Mouse (Mus musculus) forebrain, embryonic 15.5 days (tissue): ENCODE data around the gene Tmem236. TPM values are rescaled to one million over a fixed set of nuclear protein-coding genes. Genes with fewer than 3 reads are reported as not detected.

Experiments
- ATAC-seq: fragments of 200-750 bp; cut with Nextera tagmentation; replicated peaks from 2 replicates; pipeline ENCODE4 v1.8.0; 2017; ENCODE audit warnings: mild to moderate bottlenecking, moderate TSS enrichment, moderate library complexity
- H3K27ac ChIP-seq: fragments of 300-500 bp; sonication (generic); replicated peaks from 2 replicates; pipeline ENCODE4 v1.5.1; 2015; ENCODE audit warnings: mild to moderate bottlenecking, inconsistent platforms
- H3K27me3 ChIP-seq: fragments of 300-500 bp; sonication (generic); 2 replicates; pipeline ENCODE4 v1.6.1; 2015; ENCODE audit warnings: inconsistent platforms
- H3K36me3 ChIP-seq: fragments of 300-500 bp; sonication (generic); 2 replicates; pipeline ENCODE4 v1.6.1; 2015; ENCODE audit warnings: mild to moderate bottlenecking, inconsistent platforms
- H3K4me1 ChIP-seq: fragments of 300-500 bp; sonication (generic); 2 replicates; pipeline ENCODE4 v1.6.1; 2015; ENCODE audit warnings: inconsistent platforms
- H3K4me2 ChIP-seq: fragments of 300-500 bp; sonication (generic); replicated peaks from 2 replicates; pipeline ENCODE4 v1.6.1; 2015; ENCODE audit warnings: mild to moderate bottlenecking, inconsistent platforms
- H3K4me3 ChIP-seq: fragments of 300-500 bp; sonication (generic); 2 replicates; pipeline ENCODE4 v1.5.1; 2015; ENCODE audit warnings: mild to moderate bottlenecking, inconsistent platforms
- H3K9ac ChIP-seq: fragments of 300-500 bp; sonication (generic); replicated peaks from 2 replicates; pipeline ENCODE4 v1.6.1; 2015; ENCODE audit warnings: mild to moderate bottlenecking, inconsistent platforms
- H3K9me3 ChIP-seq: fragments of 300-500 bp; sonication (generic); 2 replicates; pipeline ENCODE4 v1.6.1; 2016; ENCODE audit warnings: inconsistent platforms
- WGBS: fragments of 180-500 bp; shearing (Covaris S2); methylation state at CpG from one replicate; pipeline ENCODE4 v1.1.7; 2015; ENCODE audit warnings: mixed read lengths; 5-methylcytosine and 5-hydroxymethylcytosine counted together
- polyA plus RNA-seq: library from polyadenylated mRNA; unstranded; fragments of >200 nt; fragmentation: Nextera tagmentation; extraction: Ambion mirVana; gene quantifications from 2 replicates; pipeline ENCODE4 v1.2.1, GENCODE M21; 2015

Gene Tmem236
- polyA plus RNA-seq, 1 experiment from 2014 or later = 0.11 TPM

DNA sequence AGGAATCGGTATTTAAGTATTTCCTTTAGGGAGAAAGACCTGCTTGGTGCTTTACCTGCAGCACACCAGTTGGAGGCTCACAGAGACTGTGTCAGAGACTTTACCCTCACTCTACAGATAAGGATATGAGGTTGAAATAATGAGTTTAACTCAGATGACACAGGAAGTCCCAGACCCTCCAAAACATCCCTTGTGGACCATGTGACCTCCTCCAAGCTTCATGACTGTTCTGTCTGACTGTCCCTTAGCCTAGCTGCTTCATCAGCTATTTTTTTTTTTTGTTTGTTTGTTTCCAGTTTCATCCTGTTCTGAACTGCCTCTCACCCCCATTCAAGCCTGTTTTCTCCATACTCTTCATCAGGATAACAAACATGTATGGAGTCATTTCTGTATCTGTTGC lies 58.6 kb downstream of the Tmem236 start:
- no peak for ATAC-seq
- Histone ChIP-seq H3K4me1 (no peaks in the 10 kb centered on the region), H3K4me2 (no peak overlapping the region), H3K9me3 (no peaks in the 10 kb centered on the region), H3K27me3 (no peaks in the 10 kb centered on the region), H3K9ac (no peak overlapping the region), H3K27ac (no peak overlapping the region), H3K4me3 (no peak overlapping the region), H3K36me3 (no peaks in the 10 kb centered on the region)
- 95% methylated on average over 1 of the region's 1 CpGs for WGBS

DNA sequence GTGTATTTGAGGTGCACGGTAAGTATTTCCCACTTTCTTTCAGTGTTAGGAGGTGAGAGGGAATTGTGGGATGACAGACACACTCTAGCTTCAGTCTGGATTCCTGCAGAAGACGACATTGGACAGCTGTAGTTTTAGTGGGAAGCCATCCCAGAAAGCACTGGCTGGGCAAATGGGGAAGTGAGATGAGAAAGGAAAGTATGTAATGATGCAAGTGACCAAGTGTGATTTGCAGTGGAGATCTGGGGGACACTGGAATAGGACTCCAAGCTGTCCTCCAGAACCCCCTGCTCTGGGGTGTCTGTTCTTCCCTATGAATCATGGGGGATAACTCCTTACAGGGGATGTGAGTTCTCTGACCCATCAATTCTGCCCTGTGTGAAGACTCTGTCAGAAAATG lies 59.7 kb downstream of the Tmem236 start:
- no peaks in the 10 kb centered on the region for H3K27me3 ChIP-seq
- H3K4me3 ChIP-seq = no peak overlapping the region
- H3K4me1 ChIP-seq = no peaks in the 10 kb centered on the region
- no peaks in the 10 kb centered on the region for H3K36me3 ChIP-seq
- no peak overlapping the region for H3K9ac ChIP-seq
- no peak overlapping the region for H3K27ac ChIP-seq
- WGBS = 84% methylated on average over 2 of the region's 2 CpGs
- ATAC-seq = no peak
- no peaks in the 10 kb centered on the region for H3K9me3 ChIP-seq
- no peak overlapping the region for H3K4me2 ChIP-seq

DNA sequence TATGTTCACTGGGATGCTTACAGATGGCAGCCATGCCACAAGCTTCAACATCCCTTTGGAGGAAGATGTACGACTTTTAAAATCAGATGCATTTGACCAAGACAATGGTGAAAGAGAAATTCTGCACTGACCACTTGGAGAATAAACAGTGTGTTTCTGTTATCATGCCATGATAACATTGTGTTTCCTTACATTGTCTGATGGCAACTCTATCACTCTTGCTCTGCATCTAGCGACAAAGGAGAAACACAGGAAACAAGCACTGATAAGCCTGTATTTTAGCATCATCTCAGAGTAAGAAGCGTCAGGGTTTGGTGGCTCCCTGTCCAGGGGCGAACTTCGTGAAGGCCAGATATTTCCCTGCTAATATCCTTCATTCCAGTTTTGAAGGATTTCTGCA lies 61.0 kb downstream of the Tmem236 start:
- WGBS = 93% methylated on average over 5 of the region's 5 CpGs
- Histone ChIP-seq H3K4me3 (no peak overlapping the region), H3K9ac (no peak overlapping the region), H3K27me3 (no peaks in the 10 kb centered on the region), H3K4me1 (no peaks in the 10 kb centered on the region), H3K27ac (no peak overlapping the region), H3K9me3 (no peaks in the 10 kb centered on the region), H3K36me3 (no peaks in the 10 kb centered on the region), H3K4me2 (no peak overlapping the region)
- no peak for ATAC-seq

DNA sequence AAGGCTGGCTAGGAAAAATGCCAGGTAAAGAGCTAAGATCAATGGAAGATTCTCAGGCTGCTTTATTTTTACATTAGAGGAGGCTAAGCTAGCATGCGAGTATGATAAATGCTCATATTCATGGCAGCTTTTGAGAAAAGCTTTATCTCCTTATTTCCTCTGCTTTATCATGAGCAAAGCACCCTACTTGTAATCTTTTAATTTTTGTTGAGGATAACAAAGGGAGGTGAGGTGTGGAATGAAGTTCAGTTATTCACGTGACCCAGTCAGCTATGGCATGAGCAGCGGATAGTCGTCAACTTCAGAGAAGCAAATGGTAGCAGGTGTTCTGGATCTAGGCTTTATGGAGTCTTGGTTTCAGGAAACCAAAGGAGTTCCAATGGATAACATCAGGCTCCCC lies 62.6 kb downstream of the Tmem236 start:
- no peak for ATAC-seq
- 89% methylated on average over 4 of the region's 4 CpGs for WGBS
- H3K27me3 ChIP-seq = no peaks in the 10 kb centered on the region
- H3K4me3 ChIP-seq = no peak overlapping the region
- H3K9ac ChIP-seq = no peak overlapping the region
- no peaks in the 10 kb centered on the region for H3K4me1 ChIP-seq
- H3K9me3 ChIP-seq = no peaks in the 10 kb centered on the region
- no peak overlapping the region for H3K4me2 ChIP-seq
- no peaks in the 10 kb centered on the region for H3K36me3 ChIP-seq
- H3K27ac ChIP-seq = no peak overlapping the region

DNA sequence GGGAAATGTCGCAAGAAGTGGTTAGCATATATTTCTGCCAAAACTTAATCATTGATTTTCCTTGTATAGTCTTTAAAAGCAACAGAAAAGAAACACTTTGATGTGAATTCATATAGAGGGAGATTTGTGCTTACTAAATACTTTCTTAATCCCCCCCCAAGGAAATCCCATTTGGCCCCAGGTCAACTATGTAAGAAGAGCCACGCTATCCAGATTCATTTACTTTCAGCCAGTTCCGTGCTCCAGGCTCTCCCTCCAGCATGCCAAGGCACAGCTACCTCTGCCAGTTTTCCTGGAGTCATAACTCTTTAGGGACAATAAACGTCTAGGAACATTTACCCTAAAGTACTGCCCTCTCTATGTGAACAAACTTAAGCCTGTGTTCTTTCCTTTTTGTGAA lies 63.4 kb downstream of the Tmem236 start:
- Histone ChIP-seq H3K4me2 (no peak overlapping the region), H3K36me3 (no peaks in the 10 kb centered on the region), H3K4me1 (no peaks in the 10 kb centered on the region), H3K27ac (no peak overlapping the region), H3K27me3 (no peaks in the 10 kb centered on the region), H3K9me3 (no peaks in the 10 kb centered on the region), H3K4me3 (no peak overlapping the region), H3K9ac (no peak overlapping the region)
- 56% methylated on average over 4 of the region's 4 CpGs for WGBS
- no peak for ATAC-seq

DNA sequence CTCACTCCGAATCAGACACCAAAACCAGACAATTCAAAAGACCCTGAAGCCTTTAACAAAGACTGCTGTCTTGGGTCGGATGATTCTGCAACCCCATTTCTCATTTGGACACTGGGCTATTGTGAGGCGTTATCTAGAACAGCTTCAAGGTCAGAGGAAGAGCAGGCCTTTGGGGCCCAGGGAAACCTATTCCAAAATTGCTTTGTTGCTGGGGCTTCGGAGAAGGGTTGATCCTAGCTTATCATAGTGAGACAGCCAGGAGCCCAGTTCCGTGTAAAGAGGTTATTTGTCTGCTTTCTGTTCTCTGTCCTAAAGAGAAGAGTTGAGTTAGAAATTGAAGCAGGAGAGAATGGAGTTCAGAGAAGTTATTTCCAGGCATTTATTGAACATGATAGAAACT lies 64.8 kb downstream of the Tmem236 start:
- no peaks in the 10 kb centered on the region for H3K4me1 ChIP-seq
- no peaks in the 10 kb centered on the region for H3K9me3 ChIP-seq
- no peak overlapping the region for H3K4me3 ChIP-seq
- no peak overlapping the region for H3K27ac ChIP-seq
- no peak for ATAC-seq
- WGBS = 78% methylated on average over 5 of the region's 5 CpGs
- no peak overlapping the region for H3K9ac ChIP-seq
- no peaks in the 10 kb centered on the region for H3K27me3 ChIP-seq
- H3K36me3 ChIP-seq = no peaks in the 10 kb centered on the region
- no peak overlapping the region for H3K4me2 ChIP-seq

DNA sequence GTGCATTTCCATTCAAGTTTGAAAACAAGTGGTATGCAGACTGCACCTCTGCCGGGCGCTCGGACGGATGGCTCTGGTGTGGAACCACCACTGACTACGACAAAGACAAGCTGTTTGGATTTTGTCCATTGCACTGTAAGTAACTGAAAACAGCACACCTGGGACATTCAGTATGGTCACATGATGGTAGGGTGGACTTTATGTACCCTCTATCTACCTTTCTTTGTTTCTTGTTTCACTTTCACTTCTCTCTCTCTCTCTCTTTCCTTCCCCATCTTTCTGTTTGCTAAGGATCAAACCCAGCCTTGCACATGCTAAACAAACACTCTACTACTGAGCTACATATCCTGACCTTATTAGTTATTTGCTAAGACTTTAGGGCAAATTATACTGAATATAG lies 69.8 kb downstream of the Tmem236 start:
- Histone ChIP-seq H3K4me1 (no peaks in the 10 kb centered on the region), H3K27ac (no peak overlapping the region), H3K27me3 (no peaks in the 10 kb centered on the region), H3K9me3 (no peaks in the 10 kb centered on the region), H3K4me3 (no peak overlapping the region), H3K36me3 (no peaks in the 10 kb centered on the region), H3K9ac (no peak overlapping the region), H3K4me2 (no peak overlapping the region)
- ATAC-seq = no peak
- 95% methylated on average over 5 of the region's 5 CpGs for WGBS

DNA sequence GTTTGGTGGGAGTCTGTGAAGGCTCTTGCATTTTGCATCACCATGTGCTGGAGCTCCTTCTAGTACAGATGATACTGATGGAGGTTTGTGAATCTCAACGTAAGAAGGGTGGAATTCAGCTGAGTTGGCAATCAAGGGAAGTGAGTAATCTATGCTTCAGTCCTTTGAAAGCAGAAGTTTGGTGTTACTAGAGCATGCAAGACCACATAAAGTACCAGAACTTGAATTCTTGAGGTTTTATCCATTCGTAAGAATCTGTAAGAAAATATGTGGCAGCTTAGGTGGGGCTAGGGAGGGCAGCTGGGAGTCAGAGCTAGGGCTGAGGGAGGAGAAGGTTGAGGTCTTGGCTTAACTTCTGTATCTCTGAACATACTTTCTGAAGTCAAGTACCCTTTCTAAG lies 70.3 kb downstream of the Tmem236 start:
- H3K9ac ChIP-seq = no peak overlapping the region
- 93% methylated on average over 2 of the region's 2 CpGs for WGBS
- H3K9me3 ChIP-seq = no peaks in the 10 kb centered on the region
- no peak overlapping the region for H3K27ac ChIP-seq
- H3K36me3 ChIP-seq = no peaks in the 10 kb centered on the region
- no peaks in the 10 kb centered on the region for H3K27me3 ChIP-seq
- H3K4me1 ChIP-seq = no peaks in the 10 kb centered on the region
- no peak overlapping the region for H3K4me3 ChIP-seq
- H3K4me2 ChIP-seq = no peak overlapping the region
- no peak for ATAC-seq

DNA sequence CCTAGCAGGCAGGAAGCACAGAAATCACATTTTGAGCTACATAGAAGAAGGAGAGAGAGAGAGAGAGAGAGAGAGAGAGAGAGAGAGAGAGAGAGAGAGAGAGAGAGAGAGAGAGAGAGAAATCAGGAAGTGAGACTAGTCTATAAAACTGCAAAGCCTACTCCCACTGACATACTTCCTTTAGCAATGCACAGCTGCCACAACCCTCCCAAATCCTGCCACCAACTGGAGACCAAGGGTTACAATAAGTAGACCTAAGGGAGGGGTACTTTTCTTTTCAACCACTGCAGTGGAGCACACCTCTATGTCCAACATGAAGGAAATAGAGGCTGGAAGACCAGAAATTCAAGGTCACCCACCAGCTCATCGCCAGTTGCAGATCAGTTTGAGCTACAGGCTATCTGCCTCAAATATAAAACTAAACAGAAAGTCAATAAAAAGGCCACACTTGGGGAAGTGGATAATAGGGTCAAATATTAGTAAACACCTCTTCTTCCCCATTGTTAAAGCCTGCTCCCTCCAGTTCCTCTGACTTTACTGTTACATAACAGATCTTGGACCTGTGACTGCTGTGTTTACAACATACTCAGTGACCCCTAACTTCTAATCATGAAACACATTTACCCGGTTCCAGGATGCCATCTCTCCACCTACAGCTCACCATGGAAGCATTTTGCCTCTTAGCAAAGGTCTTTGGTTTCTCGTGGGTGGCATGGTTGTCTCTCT lies 75.7 kb downstream of the Tmem236 start:
- H3K27ac ChIP-seq = no peak overlapping the region
- no peak overlapping the region for H3K4me2 ChIP-seq
- ATAC-seq = no peak
- H3K4me1 ChIP-seq = no peaks in the 10 kb centered on the region
- no peak overlapping the region for H3K9ac ChIP-seq
- H3K4me3 ChIP-seq = no peak overlapping the region
- no peaks in the 10 kb centered on the region for H3K9me3 ChIP-seq
- H3K27me3 ChIP-seq = no peaks in the 10 kb centered on the region
- no peaks in the 10 kb centered on the region for H3K36me3 ChIP-seq
- WGBS = 85% methylated on average over 3 of the region's 3 CpGs

DNA sequence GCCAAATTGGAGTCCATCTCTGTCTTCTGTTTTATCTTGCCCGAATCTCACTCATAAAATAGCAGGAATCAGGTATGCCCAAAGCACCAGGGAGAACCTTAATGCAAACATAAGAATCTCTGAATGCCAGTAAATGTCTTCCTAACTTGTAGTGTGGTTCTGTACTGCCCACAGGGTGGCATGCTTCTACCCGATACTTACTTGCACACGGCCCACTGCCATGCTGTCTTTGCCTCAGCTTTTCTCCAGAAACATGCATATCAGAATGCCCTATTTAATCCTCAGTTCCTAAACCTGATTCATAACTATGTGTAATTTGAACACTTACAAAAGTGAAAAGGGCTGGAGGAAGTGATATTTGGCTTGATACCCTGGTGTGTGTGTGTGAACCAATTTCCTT lies 77.6 kb downstream of the Tmem236 start:
- Histone ChIP-seq H3K4me2 (no peak overlapping the region), H3K9me3 (no peaks in the 10 kb centered on the region), H3K27me3 (no peaks in the 10 kb centered on the region), H3K4me3 (no peak overlapping the region), H3K4me1 (no peaks in the 10 kb centered on the region), H3K27ac (no peak overlapping the region), H3K36me3 (no peaks in the 10 kb centered on the region), H3K9ac (no peak overlapping the region)
- 75% methylated on average over 3 of the region's 3 CpGs for WGBS
- ATAC-seq = no peak

DNA sequence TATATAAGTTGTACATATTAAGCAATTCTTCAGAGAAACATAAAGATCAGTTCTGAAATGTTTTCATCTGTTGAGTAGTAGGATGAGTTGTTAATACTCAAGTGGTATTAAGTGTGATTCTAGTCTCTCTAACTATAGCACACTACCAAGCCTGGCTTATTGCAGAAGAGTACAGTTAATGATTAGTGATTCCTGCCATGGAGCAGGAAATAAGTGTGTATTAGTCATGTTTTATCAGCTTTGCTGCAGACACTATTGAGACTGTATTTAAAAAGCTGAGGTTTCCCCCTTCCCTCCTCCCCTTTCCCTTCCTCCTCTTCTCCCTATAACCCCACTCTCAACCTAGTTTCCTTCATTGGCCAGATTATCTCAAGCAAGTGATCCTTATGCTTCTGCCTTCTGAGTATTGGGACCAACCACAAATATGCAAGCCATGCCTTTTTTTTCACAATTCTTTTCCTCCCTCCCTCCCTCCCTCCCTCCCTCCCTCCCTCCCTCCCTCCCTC lies 84.1 kb downstream of the Tmem236 start:
- no peaks in the 10 kb centered on the region for H3K27me3 ChIP-seq
- H3K9ac ChIP-seq = no peak overlapping the region
- no peak overlapping the region for H3K27ac ChIP-seq
- H3K4me3 ChIP-seq = no peak overlapping the region
- H3K9me3 ChIP-seq = no peaks in the 10 kb centered on the region
- H3K4me2 ChIP-seq = no peak overlapping the region
- ATAC-seq = no peak
- no peaks in the 10 kb centered on the region for H3K4me1 ChIP-seq
- H3K36me3 ChIP-seq = no peaks in the 10 kb centered on the region

DNA sequence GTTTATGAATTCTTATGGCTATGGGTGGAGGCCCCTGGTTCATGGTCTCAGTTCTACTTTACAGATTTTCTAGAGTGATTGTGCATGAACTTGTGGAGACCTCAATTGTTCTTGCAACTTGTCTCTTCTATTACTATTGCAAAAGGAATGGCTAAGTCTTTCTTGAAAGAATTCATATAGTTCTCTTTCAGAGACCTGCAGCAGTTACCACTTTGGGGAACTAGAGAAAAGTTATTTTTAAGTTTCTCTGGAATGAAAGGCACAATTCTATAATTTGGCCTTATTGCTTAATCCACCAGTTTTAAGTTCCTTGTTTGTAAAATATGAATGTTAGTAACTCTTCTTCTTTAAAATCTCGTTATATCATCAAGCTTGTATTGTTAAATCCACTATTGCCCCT lies 87.8 kb downstream of the Tmem236 start:
- no peaks in the 10 kb centered on the region for H3K27me3 ChIP-seq
- WGBS = 81% methylated on average over 1 of the region's 1 CpGs
- H3K4me2 ChIP-seq = no peak overlapping the region
- H3K4me1 ChIP-seq = no peaks in the 10 kb centered on the region
- ATAC-seq = no peak
- no peak overlapping the region for H3K27ac ChIP-seq
- H3K4me3 ChIP-seq = no peak overlapping the region
- no peak overlapping the region for H3K9ac ChIP-seq
- H3K36me3 ChIP-seq = no peaks in the 10 kb centered on the region
- no peaks in the 10 kb centered on the region for H3K9me3 ChIP-seq

DNA sequence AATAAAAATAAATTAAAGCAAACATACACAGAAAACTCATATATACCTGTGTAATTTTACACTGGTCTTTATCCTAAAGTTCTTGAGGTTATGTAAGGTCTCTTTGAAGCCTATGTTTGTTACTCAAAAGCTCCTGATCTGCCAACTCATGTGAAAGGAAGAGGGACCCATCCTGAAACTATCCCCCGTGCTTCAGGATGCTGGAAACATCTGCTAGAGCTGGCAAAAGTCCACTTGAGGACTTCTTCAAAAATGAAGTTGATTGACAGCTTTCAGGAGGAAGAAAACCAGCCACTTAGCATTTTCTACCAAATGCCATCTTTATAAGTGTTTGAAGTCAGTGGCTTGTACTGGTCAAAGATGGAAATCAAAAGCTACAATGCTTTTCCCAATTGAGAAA lies 94.8 kb downstream of the Tmem236 start:
- Histone ChIP-seq H3K4me2 (no peak overlapping the region), H3K4me3 (no peak overlapping the region), H3K27ac (no peak overlapping the region), H3K9ac (no peak overlapping the region), H3K4me1 (no peaks in the 10 kb centered on the region), H3K27me3 (no peaks in the 10 kb centered on the region), H3K9me3 (no peaks in the 10 kb centered on the region), H3K36me3 (no peaks in the 10 kb centered on the region)
- WGBS = 57% methylated on average over 1 of the region's 1 CpGs
- ATAC-seq = no peak
